Comparison of ENCODE assay signal across 7 mouse cellular contexts in the genomic region with DNA sequence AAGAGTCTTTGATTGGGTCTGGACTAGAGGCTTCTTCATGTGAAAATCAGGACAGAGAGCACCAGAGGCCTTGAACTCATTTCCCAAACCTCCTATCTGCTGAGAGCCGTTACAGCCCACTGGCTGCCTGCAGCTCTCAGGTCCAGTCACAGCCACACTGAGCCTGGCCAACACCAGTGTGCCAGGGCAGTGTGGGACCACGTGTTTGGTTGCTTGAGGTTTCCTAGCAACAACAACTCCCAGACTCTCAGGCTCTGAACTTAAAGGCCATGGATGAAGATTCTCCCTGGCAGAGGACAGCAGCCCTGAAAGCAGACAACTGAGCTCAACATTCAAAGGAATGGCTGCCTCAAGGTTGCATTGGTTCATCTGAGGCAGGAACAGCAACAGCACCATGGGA.
"Had no signal": no experiment of that assay in that cellular context is flagged by ENCODE, and none has a peak within 500 bp of the region (broad histone marks: within the 10 kb centered on the region; RNA-seq: fewer than 3 reads in every experiment).

No protein-coding gene starts in this region.

- DNase-seq: layer of hippocampus, adult 9-11 months; layer of hippocampus, postnatal 36 days; left cerebral cortex, postnatal 4 days; lung, adult 18-20 months; right cerebral cortex, postnatal 25 days; thymus, postnatal 14 days had no signal

- ATAC-seq: midbrain, embryonic 13.5 days had no signal
